Mouse (Mus musculus): Measurements from ENCODE around the gene Dot1l. TPM values are rescaled to one million over a fixed set of nuclear protein-coding genes. Genes with fewer than 3 reads are reported as not detected.

Gene Dot1l
- polyA plus RNA-seq, 1 experiment from 2014 or later = 28.2 TPM

DNA sequence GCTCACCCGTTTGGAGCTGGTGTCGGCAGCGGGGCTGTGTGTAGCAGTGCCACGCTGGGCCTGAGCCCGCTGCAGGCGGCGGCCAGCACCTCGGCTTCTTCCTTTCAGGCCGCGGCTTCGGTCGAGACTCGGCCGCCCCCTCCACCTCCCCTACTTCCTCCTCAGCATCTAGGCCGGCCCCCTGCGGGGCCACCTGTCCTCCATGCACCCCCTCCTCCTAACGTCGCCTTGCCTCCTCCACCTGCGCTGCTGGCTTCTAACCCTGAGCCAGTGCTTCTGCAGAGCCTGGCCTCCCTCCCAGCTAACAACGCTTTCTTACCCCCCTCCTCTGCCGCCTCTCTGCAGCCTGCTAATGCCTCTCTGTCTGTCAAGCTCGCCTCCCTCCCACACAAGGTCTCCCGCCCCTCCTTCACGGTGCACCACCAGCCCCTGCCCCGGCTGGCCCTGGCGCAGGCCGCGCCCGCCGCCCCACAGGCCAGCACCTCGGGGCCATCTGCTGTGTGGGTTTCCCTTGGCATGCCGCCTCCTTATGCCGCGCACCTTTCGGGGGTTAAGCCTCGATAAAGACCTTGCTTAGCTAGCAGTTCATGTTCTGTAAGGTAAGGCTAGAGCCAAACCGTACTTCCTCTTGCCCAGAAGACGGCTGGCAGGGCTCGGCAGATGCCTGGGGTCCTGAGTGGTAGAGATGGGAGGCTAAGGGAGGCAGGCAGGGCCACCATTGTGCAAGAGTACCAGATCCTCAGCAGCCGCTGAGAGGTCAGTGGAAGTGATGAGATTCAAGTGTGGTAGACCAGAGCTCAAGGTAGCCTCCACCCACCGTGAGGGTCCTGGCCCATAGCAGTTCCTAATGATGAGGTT lies 37.4 kb downstream of the Dot1l start:
- H3K27ac ChIP-seq (ENCODE audit: low read depth, low read length) = peak overlapping the region; percentile 33; the same call in 1 of the 2 replicates
- DNase-seq (ENCODE audit: low spot score) = no peak
- no peak overlapping the region for H3K9ac ChIP-seq (ENCODE audit: low read depth, low read length)
- H3K36me3 ChIP-seq (ENCODE audit: control insufficient read depth, insufficient read depth, low read length) = peaks cover 71% of the 10 kb centered on the region
- no peaks in the 10 kb centered on the region for H3K9me3 ChIP-seq (ENCODE audit: control insufficient read depth, low read length)
- no peak for ATAC-seq (replicated peaks; ENCODE audit: low FRiP score)
- WGBS = 65% methylated on average over 41 of the region's 41 CpGs
- H3K4me3 ChIP-seq (ENCODE audit: low read depth, low read length) = no peak overlapping the region
- H3K4me2 ChIP-seq = no peak overlapping the region
- H3K27me3 ChIP-seq (replicated peaks; ENCODE audit: control insufficient read depth, insufficient read depth, low read length) = no peaks in the 10 kb centered on the region
- peaks cover 17% of the 10 kb centered on the region for H3K4me1 ChIP-seq (replicated peaks; ENCODE audit: control insufficient read depth, insufficient read depth, low read length)

DNA sequence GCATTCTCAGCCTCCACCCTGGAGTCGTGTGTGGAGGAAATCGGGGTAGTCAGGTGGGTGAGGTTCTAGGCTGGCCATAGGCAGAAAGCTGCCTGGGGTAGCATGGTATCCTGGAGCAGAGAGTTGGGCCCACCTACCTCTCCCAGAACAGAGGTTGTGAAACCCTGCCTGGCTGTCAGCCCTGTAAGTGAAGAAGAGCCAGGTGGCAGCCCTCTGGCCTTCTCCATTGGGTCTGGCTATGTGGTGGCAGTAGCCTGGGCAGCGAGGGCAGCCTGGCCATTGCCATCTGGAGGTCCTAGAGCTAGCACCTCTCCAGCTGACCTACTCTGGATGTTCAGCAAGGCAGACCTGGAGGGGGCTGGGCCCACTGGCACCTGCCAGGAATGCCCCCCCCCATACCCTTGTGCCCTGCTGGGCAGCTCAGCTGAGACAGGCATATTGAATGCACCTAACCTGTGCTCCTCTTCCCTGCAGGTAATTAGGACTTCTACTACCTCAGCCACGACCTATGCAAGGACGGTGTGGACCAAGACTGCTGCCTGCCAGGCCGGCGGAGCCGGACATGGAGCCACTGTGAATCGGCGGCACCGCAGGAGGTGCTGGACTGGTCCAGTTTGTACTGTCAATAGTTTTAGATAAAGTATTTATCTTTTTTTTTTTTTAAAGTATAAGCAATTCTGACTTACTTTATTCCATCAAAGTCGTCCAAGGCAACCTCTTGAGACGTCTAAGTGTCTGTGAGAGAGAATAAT lies 38.2 kb downstream of the Dot1l start:
- Histone ChIP-seq H3K36me3 (ENCODE audit: control insufficient read depth, insufficient read depth, low read length) (peaks cover 63% of the 10 kb centered on the region), H3K27me3 (replicated peaks; ENCODE audit: control insufficient read depth, insufficient read depth, low read length) (no peaks in the 10 kb centered on the region), H3K27ac (ENCODE audit: low read depth, low read length) (no peak overlapping the region), H3K4me2 (no peak overlapping the region), H3K4me3 (ENCODE audit: low read depth, low read length) (no peak overlapping the region), H3K4me1 (replicated peaks; ENCODE audit: control insufficient read depth, insufficient read depth, low read length) (peaks cover 17% of the 10 kb centered on the region), H3K9ac (ENCODE audit: low read depth, low read length) (no peak overlapping the region), H3K9me3 (ENCODE audit: control insufficient read depth, low read length) (no peaks in the 10 kb centered on the region)
- ATAC-seq (replicated peaks; ENCODE audit: low FRiP score) = no peak
- no peak for DNase-seq (ENCODE audit: low spot score)
- WGBS = 90% methylated on average over 13 of the region's 13 CpGs

DNA sequence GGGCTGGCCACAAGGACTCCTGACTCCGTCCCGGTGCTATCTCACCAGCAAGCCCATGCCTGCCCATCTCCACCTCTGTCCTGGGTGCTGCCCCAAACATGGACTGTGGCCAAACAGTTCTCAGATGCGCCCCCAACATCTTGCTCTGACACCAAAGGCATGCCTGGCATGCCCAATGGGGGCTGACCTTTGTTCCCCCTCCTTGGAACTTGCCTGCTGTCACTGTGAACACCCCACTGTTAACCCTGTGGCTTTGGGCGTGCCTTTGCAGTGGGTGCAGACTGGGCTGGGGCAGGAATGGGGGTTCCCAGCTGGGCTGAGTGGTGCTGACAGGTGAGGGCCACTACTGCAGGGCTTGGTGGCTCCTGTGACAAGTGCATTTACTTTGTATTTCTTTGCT lies 38.8 kb downstream of the Dot1l start:
- Histone ChIP-seq H3K4me1 (replicated peaks; ENCODE audit: control insufficient read depth, insufficient read depth, low read length) (peaks cover 17% of the 10 kb centered on the region), H3K27me3 (replicated peaks; ENCODE audit: control insufficient read depth, insufficient read depth, low read length) (no peaks in the 10 kb centered on the region), H3K9ac (ENCODE audit: low read depth, low read length) (no peak overlapping the region), H3K27ac (ENCODE audit: low read depth, low read length) (no peak overlapping the region), H3K9me3 (ENCODE audit: control insufficient read depth, low read length) (no peaks in the 10 kb centered on the region), H3K4me2 (no peak overlapping the region), H3K4me3 (ENCODE audit: low read depth, low read length) (no peak overlapping the region), H3K36me3 (ENCODE audit: control insufficient read depth, insufficient read depth, low read length) (peaks cover 58% of the 10 kb centered on the region)
- 86% methylated on average over 4 of the region's 4 CpGs for WGBS
- ATAC-seq (replicated peaks; ENCODE audit: low FRiP score) (no peak), DNase-seq (ENCODE audit: low spot score) (no peak)

DNA sequence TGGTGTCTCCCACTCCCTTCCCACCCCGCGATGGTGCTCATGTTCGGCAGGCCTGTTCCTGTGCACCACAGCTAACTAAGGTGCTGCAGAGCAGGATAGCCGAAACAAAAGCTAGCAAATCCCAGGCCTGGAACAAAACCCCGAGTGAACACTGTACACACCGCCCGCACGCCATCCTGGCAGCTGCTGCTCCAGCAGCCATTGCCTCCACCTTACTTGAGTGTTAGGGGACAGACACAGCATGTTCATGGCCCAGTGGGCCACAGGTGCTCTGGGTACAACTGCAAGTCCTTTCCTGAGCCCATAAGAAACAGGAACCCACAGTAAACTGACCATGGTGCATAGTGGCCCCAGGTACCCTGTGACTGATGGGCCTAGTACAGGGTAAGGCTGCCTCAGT lies 39.7 kb downstream of the Dot1l start:
- peaks cover 19% of the 10 kb centered on the region for H3K4me1 ChIP-seq (replicated peaks; ENCODE audit: control insufficient read depth, insufficient read depth, low read length)
- peaks cover 49% of the 10 kb centered on the region for H3K36me3 ChIP-seq (ENCODE audit: control insufficient read depth, insufficient read depth, low read length)
- H3K9me3 ChIP-seq (ENCODE audit: control insufficient read depth, low read length) = no peaks in the 10 kb centered on the region
- H3K27ac ChIP-seq (ENCODE audit: low read depth, low read length) = no peak overlapping the region
- ATAC-seq (replicated peaks; ENCODE audit: low FRiP score) (no peak), DNase-seq (ENCODE audit: low spot score) (no peak)
- no peak overlapping the region for H3K4me2 ChIP-seq
- no peak overlapping the region for H3K4me3 ChIP-seq (ENCODE audit: low read depth, low read length)
- H3K9ac ChIP-seq (ENCODE audit: low read depth, low read length) = no peak overlapping the region
- WGBS = 87% methylated on average over 8 of the region's 8 CpGs
- H3K27me3 ChIP-seq (replicated peaks; ENCODE audit: control insufficient read depth, insufficient read depth, low read length) = no peaks in the 10 kb centered on the region

DNA sequence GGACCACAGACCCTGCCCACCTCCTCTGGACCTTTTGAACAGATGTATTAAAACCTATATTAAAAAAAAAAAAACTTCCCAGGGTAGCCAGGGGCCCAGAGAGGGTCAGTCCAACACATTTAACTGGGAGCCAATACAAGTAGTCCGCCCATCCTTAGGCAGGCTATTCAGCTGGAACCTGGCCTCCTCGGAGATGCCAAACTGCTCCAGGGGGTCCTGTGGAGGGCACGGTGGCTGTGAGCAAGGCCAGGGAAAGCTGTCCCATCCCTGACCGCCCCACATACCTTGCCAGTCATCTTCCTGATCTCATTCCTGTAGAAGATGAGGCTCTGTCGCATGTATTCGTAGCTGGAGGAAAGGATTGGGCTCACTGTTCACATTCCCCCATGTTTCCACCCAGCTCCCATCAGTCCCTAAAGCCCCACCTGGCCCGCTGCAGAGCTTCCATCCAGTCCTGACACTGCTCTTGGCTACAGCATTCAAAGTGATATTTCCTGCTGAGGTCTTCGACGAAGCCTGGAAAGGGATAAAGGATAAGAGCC lies 41.4 kb downstream of the Dot1l start:
- Histone ChIP-seq H3K27me3 (replicated peaks; ENCODE audit: control insufficient read depth, insufficient read depth, low read length) (no peaks in the 10 kb centered on the region), H3K4me2 (peak overlapping the region; percentile 87), H3K27ac (ENCODE audit: low read depth, low read length) (no peak overlapping the region), H3K9ac (ENCODE audit: low read depth, low read length) (peak overlapping the region; percentile 98; the same call in 1 of the 2 replicates), H3K36me3 (ENCODE audit: control insufficient read depth, insufficient read depth, low read length) (peaks cover 44% of the 10 kb centered on the region), H3K4me1 (replicated peaks; ENCODE audit: control insufficient read depth, insufficient read depth, low read length) (peaks cover 19% of the 10 kb centered on the region), H3K4me3 (ENCODE audit: low read depth, low read length) (peak overlapping the region; percentile 89), H3K9me3 (ENCODE audit: control insufficient read depth, low read length) (no peaks in the 10 kb centered on the region)
- DNase-seq (ENCODE audit: low spot score) (no peak), ATAC-seq (replicated peaks; ENCODE audit: low FRiP score) (no peak)
- WGBS = 84% methylated on average over 9 of the region's 9 CpGs

DNA sequence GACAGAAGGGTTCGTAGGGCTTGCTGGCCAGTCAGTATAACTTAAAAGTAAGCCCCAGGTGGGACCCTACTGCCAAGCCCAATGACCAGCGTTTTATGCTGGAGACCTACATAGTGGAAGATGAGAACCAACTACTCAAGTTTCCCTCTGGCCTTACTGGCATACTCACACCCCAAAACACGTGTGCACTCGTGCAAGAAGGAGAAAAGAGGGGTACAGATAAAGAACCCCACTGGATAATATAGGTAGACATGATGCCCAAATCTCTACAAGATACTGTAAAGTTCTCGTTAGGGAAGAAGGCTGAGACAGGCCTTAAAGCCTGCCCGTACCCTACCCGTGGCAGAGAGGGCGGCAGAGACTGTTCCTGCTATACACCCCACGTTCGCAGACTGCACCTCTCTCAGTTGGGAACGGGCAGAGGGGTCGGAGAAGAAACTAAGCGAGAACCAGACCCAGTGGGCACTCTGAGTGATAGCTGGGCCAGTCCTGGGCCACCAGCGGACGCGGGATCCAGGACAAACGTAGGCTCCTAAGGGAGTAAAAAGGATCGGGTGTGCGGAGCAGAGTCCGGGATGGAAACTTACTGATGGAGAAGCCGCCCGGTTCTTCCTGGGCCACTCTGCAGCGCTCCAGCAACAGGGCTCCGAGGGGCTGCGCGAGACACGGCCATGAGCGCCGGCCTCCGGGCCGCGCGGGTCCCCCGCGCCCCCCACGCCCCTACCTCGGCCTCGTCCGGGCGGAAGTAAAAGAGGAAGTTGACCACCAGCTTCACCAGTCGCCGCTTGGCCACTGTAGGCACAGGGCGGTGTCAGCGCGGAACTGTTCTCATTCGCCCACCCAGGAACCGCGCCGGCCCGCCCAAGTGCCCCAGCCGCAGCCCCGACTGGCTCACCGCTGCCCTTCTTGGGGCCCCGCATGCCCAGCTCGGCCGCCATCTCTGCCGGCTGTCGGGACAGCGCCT lies 42.5 kb downstream of the Dot1l start:
- 3% methylated on average over 59 of the region's 59 CpGs for WGBS
- DNase-seq (ENCODE audit: low spot score) (no peak), ATAC-seq (replicated peaks; ENCODE audit: low FRiP score) (peak; percentile 61)
- no peaks in the 10 kb centered on the region for H3K27me3 ChIP-seq (replicated peaks; ENCODE audit: control insufficient read depth, insufficient read depth, low read length)
- H3K27ac ChIP-seq (ENCODE audit: low read depth, low read length) = peak overlapping the region; percentile 98
- peaks cover 45% of the 10 kb centered on the region for H3K36me3 ChIP-seq (ENCODE audit: control insufficient read depth, insufficient read depth, low read length)
- H3K4me3 ChIP-seq (ENCODE audit: low read depth, low read length) = peak overlapping the region; percentile 89
- no peaks in the 10 kb centered on the region for H3K9me3 ChIP-seq (ENCODE audit: control insufficient read depth, low read length)
- H3K4me1 ChIP-seq (replicated peaks; ENCODE audit: control insufficient read depth, insufficient read depth, low read length) = peaks cover 19% of the 10 kb centered on the region
- H3K4me2 ChIP-seq = peak overlapping the region; percentile 87
- H3K9ac ChIP-seq (ENCODE audit: low read depth, low read length) = peak overlapping the region; percentile 98

- peak within 1 kb of the TSS; percentile 87 for H3K4me2 ChIP-seq
- peaks cover 19% of the 10 kb centered on the region for H3K4me1 ChIP-seq (replicated peaks; ENCODE audit: control insufficient read depth, insufficient read depth, low read length)
- H3K27me3 ChIP-seq (replicated peaks; ENCODE audit: control insufficient read depth, insufficient read depth, low read length) = no peaks in the 10 kb centered on the region
- WGBS = under 1% methylated on average over 104 of the region's 104 CpGs
- ATAC-seq (replicated peaks; ENCODE audit: low FRiP score) = peak; percentile 90
- H3K9me3 ChIP-seq (ENCODE audit: control insufficient read depth, low read length) = no peaks in the 10 kb centered on the region
- peak within 1 kb of the TSS; percentile 98 for H3K27ac ChIP-seq (ENCODE audit: low read depth, low read length)
- DNase-seq (ENCODE audit: low spot score) = peak; percentile 95
- peaks cover 52% of the 10 kb centered on the region for H3K36me3 ChIP-seq (ENCODE audit: control insufficient read depth, insufficient read depth, low read length)
- peak within 1 kb of the TSS; percentile 98 for H3K9ac ChIP-seq (ENCODE audit: low read depth, low read length)
- peak within 1 kb of the TSS; percentile 89 for H3K4me3 ChIP-seq (ENCODE audit: low read depth, low read length)
Measured at GRCm38 (mm10) chr10:80798150-80799006, 43.4 kb downstream of the Dot1l start, which contains the start of the genes Sf3a2 and Plekhj1. Gene Sf3a2, plus strand, starts transcription at chr10:80798198. Gene Plekhj1, minus strand, starts transcription at chr10:80798626.
